Mouse (Mus musculus) embryonic fibroblast, embryonic 13.5 days (primary cell): ENCODE results near the gene Gipr.
A peak's percentile ranks its signal among the peaks of the same experiment; 100 is the strongest.

Experiments used
- CTCF ChIP-seq: IDR thresholded peaks from 2 replicates; pipeline ENCODE4 v1.5.1; 2011; ENCODE audit warnings: mild to moderate bottlenecking, control low read depth, low read length, moderate library complexity, borderline replicate concordance; ENCODE audit not compliant: insufficient read depth
- POLR2A ChIP-seq: IDR thresholded peaks from 2 replicates; pipeline ENCODE4 v1.6.1; 2011; ENCODE audit warnings: low read depth, mild to moderate bottlenecking, control low read depth, low read length, moderate library complexity

GRCm38 (mm10) chr7:19131324-19131848, 34.5 kb downstream of the Gipr start:
- TF ChIP-seq CTCF (peak; percentile 72), POLR2A (no peak)
